Mouse (Mus musculus): ENCODE data around the gene Cdkal1. TPM values are rescaled to one million over a fixed set of nuclear protein-coding genes. Genes with fewer than 3 reads are reported as not detected.

The Cdkal1 gene
- polyA plus RNA-seq, 1 experiment, result 6.9 TPM

DNA sequence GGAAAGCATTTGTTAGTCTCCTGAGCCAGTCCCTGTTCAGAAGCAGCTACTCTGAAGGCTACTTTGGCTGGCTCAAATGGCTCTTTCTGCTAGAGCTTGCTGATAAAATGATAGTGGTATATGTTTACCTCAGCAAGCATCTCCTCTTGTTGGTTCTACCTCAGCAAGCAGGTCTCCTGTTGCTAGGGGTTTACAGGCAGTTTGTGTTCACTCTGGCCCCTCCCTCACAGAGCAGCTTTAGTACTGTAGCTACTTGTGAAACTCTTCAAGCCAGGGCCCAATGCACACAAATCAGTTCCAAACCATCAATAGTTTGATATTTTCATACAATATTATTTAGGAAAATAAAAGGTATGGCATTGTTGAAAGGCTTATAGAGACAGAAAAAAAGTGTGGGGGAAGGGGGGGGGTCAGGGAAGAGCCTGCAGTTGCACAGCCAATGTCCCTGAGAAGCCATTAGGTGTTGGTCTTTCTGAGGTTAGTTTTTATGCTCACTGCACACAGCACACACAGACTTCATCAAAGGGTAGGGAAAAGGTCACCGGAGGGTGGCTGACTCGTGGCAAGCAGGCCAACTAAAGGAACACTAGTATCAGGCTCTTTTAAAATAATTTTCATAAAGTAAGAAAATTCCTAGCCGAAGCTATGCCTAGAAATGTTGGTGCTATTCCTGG lies 499.9 kb downstream of the Cdkal1 start:
- DNase-seq (ENCODE audit: low spot score), result no peak

DNA sequence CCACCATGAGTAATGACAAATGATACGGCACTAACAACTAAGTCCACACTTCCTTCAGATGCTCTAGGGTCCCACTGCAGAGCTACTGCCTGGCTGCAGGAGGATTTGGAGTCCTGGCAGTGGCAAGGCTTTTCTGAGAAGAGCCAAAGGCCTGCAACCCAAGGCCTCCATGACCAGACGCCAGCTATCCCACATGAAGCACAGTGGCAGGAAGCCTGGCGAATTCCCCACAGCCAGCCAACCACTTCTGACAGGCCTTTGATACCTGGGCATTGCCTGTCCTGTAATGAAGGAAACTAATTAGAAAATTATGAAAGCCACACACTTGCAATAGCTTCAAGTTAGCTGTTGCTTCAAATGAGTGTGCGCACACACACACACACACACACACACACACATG lies 500.5 kb downstream of the Cdkal1 start:
- DNase-seq (ENCODE audit: low spot score), result no peak

DNA sequence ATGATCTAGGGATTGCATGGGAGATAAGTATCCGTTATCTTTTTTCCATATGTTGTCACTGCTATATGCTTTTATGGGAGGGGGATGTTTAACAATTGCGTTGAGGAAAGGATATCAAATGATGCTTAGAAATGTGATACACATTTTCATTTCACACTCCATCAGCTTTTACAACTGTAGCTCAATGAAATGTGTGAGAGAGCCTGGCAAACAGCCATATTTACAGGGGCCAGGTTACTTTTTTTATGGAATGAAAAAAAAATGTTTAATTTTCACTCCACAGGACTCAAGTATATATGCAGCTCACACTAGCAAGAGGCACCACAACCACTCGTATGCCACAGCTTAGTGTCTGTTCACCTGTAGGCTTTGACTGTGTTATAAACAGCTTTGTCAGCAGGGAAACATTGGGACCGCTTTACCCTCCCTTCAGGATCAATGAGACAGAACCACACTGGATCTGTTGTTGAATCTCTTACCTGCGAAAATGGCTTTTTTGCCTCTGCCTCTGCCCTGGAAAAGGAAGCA lies 501.5 kb downstream of the Cdkal1 start:
- DNase-seq (ENCODE audit: low spot score), result no peak

DNA sequence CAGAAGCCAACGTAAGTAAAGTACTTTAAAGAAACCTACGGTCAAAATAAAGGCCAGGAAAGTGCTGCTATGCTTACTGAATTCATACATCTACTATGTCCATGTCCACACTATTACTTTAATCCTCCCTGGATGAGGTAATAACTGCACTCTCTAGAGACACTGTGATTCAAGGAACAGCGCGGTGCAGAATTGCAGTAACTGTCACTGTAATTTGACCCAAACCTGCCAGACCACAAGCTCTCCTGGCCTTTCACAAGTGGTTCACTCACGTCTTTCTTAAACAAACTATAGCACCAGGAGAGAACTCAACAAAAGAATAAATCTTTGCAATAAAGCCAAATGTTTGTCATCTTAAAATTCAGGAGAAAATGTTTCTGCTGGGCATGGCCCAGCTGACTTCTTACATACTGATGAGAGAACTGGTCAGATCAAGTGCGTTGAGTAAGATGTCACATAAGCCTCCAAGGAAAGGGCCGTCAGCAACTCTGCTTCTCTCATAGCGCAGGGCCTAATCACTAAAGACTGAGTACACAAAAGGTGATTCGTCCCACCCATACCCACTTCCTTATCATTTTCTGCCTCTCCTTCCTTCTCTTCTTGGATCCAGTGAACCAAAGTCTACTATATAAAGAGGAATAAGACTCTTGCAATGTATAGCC lies 504.3 kb downstream of the Cdkal1 start:
- no peak for DNase-seq (ENCODE audit: low spot score)

DNA sequence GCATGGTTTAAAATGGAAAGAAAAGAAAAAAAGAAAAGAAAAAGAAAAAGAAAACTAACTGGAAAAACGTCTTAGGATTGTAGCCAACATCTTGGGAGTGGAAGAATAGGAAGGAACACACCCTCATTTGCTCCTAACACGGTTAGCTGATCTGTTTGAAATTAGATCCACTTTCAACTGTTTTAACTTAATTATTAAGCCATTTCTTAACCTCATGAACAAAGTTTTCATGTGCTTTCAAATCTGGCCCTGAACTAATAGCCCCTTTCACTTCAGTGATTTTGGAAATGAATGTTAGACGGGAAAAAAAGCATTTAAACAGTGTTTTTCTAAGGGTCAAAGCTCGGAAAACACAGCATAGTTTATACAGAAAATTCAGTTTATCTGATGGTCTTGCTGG lies 505.5 kb downstream of the Cdkal1 start:
- no peak for DNase-seq (ENCODE audit: low spot score)

DNA sequence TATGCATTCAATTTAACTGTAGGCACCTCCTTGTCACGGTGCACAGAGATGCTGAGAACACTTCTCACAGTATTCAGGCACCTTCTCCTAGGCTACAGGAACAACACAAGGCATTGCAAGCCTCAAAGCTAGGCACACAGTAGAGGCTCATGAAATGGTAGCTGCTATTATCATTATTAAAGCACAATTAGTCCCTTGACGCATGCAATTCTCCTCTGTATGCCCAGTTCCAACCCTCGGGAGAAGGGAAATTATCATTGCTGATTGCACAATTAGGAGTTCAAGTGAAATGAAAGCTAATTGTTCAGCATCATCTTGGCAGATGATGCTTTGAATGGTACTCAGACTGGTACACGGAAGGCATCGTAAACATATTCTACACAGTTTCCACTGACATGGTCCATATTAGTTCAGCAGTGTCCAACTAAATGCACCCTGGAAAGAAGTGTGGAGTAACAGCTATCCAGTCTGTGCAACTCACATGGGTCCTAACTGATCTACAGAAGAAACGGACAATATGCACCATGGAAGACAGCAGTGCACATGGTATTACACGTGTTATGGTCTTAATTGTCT lies 506.0 kb downstream of the Cdkal1 start:
- no peak for DNase-seq (ENCODE audit: low spot score)

DNA sequence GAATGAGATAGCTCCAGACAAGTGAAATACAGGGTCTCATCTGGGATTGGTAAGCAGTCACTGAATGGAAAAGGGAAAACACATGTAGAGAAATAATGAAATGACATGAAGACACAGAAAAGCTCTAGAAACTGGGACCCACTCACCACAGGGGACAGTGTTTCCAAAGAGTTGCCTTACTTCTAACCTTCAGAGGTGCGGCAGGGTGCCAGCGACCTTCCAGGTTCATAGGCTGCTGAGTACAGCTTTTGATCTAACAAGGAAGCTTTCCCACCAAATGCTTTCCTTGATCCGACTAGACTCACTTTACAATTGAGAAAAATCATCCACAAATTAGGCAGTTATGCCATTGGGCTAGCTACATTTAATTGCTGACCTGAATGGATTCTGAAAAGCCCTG lies 507.1 kb downstream of the Cdkal1 start:
- no peak for DNase-seq (ENCODE audit: low spot score)

DNA sequence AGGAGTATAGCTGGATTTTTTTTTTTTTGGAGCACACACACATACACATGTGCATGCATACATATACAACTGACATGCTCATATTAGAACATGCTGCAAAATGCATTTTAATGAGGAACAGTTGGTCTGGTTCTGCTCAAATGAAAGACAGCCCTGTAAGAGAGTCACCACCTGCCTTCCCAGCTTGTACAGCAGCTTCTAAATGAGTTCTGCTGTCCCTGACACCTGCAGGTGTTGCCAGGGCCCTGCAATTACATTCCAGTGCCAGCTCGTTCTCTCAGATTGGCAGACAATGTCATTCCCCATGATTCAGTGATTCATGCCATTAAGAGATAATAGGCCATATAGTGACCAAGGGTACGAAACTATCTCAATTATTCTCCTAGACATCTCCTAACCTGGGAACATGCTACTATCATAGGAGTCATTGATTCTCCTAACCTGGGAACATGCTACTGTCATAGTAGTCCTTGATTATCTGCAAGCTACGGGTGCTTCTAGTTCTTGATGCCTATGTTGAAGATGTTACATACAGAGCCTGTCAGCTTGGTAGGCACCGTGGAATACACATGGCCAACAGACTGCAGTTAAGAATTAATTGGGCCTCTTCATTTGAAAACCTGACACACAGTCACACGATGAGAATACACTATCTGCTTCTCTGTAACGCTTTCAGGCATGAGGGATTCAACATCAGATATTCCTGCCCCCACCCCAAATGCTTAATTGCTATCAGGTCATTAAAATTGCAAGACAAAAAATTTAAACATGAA lies 522.6 kb downstream of the Cdkal1 start:
- DNase-seq (ENCODE audit: low spot score), result no peak

DNA sequence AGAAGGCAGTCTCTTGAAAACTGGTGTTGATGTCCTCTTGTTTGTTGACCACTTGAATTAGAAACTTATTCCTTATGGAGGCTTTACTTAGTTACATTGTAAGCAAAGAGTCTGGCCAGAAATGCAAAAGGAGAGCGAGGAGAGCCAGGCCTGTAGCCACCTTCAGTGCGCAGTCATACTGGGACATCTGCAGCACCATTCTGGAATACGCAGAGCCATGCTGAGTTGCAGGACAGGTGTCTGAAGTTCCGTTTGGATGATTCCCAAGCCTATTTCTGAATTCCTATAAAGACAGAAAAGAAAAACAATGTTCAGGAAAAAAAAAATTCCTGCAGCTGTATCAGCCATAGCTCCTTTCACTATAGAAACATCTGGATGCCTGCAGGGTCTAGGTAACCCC lies 529.5 kb downstream of the Cdkal1 start:
- no peak for DNase-seq (ENCODE audit: low spot score)

DNA sequence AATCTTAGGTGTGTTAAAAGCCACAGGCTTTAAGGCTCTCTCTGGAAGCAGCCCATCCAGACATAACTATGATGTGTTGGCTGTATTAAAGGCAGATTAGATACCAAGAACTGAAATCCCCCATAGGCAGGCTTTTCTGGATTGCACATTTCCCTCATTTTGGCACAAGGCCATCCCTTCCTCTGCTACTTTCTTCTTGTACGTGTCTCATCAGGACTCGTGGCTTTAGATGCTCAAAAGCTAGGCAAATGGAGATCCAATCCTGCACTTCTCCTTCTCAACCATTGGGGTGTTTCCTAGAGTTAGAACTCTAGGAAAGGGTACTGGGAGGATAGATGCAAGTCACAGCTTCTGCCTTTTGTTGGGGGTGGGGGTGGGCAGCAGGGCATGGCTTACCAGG lies 535.1 kb downstream of the Cdkal1 start:
- DNase-seq (ENCODE audit: low spot score), result no peak

DNA sequence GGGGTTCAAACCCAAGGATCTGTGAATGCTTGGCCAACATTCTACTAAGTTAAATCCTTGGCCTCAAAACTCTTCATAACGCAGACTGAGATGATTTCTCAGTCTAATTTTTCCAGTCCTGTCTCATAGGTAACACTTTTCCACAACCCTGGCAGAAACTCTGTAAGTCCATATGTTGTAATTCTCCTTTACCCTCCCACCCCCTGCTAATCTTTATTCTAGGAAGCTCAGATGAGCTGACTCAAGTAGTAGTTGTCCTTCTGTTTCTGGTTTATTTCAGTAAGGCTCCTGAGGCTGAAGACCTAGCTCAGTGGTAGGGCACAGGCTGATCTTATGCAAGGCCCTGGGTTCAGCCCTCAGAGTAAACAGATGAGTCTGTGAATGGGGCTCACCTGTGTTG lies 537.8 kb downstream of the Cdkal1 start:
- DNase-seq (ENCODE audit: low spot score), result no peak

DNA sequence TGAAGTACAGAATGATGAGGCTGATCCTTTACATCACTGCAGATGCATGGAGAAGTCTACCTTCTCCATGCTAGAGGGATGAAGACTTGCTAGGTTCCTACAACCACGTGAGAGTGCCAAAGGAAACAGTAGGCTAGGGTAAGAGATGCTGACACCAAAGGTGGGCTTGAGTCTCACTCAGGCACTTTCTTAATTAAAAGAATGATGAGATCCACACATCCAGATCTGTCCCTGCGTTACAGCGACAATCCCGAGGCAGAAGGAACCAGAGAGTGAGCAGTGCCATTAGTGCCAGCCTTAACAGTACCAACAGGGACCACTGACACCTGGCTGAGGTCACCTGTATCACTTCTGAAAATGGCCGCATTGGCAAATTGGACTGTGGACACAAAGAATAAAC lies 539.2 kb downstream of the Cdkal1 start:
- no peak for DNase-seq (ENCODE audit: low spot score)

DNA sequence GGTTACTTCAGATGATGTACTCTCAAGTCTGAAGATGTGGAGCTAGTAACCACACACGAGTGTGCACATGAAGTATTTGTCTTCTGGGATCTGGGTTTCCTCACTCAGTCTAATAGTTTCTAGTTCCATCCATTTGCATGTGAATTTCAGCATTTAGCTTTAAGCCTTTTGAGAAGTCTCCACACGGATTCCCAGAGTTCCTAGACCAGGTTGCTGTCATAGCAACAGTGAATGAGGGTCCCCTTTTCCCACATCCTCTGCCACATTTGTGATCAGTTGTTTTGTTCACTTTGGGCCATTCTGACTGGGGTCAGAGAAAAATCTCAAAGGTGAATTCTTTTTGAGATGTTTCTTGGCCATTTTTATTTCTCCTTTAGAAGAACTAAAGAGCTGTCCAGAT lies 543.4 kb downstream of the Cdkal1 start:
- DNase-seq (ENCODE audit: low spot score), result no peak

DNA sequence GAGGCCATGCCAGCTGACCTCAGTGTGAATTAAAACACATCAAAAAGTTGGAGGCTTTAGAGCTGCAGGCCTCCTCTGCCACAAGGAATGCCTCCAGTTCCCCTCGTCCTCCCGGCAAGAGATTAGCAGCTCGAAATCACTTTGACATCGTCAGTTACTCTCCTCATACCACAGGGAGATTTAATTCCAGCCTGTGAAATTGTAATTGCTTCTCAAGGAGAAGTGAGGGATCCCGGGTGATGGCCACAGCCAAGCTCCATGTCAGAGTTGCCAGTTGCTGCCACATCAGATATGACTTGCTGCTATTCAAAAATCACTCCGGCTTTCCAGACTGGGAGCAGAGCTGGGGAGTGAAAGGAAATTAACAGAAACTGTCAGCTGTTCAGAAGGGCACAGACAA lies 548.1 kb downstream of the Cdkal1 start:
- DNase-seq (ENCODE audit: low spot score), result no peak

DNA sequence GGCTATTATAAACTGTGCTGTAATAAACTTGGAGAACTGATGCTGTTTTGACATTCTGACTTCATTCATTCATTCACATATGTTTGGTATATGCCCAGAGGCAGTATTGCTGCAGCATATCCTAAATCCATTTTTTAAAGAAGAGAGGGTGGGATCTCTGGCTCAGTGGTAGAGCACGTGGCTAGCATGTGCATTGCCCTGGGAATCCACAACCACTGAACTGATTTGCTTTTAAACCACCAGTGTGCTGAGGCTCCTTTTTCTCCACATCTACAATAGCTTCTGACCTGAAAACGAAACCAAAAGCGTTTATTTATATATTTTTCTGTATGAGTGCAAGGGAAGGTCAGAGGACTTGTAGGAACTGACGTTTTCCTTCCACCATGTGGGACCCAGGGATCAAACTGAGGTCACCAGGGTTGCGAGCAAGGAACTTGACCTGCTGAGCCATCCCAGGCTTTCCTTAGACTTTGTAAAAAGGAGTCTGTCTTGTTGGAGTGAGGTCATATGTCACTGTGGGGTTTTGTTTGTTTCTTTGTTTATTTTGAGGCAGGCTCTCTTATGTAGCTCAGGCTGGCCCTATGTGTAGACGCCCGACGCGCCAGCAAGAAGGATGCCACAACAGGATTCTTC lies 562.8 kb downstream of the Cdkal1 start:
- DNase-seq (ENCODE audit: low spot score), result no peak

DNA sequence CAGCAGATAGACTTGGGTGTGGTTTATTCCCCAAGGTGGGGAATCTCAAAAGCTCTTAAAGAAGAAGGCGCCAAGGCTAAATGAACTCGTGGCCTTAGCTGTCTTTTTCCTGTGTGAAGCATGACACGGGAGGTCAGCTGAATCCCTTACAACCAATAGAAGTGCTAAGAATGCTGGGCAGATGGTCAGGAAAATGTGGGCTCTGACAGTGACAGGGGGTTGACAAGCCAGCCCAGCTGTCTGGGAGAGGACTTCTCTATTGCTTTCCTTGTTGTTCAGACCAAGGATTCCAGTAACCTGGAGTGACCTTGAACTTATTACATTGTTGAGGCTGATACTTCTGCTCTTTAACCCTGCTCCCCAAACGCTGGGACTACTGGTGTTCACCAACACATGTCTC lies 564.9 kb downstream of the Cdkal1 start:
- DNase-seq (ENCODE audit: low spot score), result no peak

DNA sequence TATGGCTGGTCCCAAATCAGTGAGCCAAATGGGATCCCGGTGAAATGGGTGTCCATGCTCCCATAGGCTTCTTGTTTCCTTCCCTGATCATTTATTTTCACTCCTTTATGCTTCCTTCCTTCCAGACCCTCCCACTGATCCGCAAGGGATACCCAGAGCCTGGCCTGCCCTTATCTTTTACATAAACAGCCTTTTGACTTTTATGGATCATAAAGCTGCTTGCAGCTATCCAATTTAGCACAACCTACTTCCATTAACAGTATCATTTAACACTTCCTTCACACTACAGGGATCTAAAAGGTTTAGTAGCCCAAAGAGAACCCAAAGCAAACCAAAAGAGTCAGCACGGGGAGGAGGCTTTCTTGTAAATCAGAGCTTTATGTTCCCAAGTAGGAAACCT lies 570.4 kb downstream of the Cdkal1 start:
- no peak for DNase-seq (ENCODE audit: low spot score)

DNA sequence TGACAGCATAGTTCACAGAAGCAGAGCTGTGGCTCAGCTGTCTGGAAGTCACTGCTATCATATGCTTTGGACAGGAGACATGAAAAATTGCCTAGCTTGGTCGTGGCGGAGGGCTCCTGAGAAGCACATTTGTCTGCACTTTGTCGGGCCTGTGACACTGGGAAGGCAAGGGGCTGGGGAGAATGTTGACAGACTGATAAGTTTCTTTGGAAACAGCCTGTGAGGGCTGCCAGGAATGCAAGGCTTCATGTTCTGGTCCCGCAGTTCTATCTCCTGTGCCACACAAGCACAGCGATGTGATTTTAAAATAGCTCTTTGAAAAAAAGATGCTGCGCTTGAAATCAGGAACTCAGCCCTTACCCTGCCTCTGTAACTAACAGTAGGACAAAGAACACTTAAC lies 573.9 kb downstream of the Cdkal1 start:
- no peak for DNase-seq (ENCODE audit: low spot score)

DNA sequence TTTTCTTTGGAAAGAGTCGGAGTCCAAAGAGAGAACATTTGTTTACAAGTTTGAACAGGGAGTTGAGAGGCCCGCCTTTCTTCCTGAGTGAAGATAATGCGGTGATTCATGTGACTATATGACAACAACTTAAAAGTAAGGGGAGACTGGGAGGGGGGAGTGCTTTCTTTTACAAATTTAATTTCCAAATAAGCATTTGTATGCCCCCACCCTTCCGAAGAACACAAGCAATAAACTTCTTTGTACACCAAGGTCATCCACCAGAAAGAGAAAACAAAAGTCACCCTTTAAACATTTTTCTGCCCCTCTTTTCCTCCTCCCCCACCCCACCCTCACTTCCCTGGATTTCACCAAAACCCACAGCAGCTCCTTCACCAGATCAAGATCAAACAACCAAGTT lies 577.3 kb downstream of the Cdkal1 start:
- no peak for DNase-seq (ENCODE audit: low spot score)

DNA sequence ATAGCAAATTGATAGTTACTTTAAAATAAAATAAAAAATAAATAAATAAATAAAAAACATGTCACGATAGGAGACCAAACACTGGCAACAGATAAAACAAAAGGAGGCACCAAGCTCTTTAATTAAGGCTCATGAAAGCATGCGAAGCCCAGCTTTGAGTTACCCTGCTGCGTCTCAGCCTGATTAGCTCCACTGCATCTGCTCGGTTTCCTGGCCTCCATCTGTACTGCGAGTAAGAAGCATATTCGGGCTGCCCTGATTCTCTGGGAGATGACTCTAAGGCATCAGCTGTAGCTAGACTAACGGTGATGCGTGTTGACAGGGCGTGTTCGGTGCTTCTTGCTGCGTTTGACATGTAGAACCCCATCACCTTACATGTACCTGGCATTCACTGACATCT lies 581.2 kb downstream of the Cdkal1 start:
- no peak for DNase-seq (ENCODE audit: low spot score)

DNA sequence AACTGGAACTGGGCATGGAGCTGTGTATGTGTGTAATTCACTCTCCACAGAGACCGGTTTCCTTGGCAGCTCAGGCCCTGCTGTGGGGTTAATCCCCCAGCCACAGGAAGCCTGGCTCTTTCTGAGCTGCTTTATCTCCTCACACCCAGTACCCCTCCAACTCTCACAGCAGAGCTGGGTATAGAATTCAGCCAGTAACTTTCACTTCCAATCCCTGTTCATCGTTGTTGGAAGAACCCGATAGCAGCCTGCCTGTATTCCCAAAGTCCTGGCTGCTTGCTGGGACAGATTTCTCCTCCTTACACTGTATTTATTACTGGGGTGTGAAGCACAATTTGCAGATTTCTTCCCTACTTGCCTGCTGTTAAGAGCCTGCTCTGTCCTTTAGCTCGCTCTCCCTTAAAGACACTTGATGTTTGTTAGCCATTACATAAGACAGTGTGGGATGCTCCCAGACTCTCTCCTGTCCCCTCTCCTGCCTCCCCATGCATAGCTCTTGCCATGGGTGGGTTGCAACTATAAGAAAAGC lies 581.7 kb downstream of the Cdkal1 start:
- DNase-seq (ENCODE audit: low spot score), result no peak

DNA sequence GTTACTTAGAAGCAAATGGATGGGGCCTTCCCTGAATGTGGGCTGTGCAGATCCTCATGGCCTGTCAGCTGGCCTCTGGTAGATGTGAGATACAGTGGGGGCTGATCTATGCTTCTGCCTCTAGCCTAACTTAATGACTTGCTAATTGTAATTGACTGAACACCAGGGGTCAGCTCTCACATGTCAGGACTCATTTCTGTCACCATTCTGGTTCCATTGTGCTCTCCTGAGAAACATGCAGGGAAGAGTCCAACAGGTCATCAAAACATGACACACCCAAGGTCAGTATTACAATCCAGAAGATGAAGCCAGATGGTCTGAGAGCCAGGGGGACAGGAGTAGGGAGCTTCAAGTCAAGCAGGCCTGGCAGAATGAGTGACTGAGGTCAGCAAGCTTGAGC lies 584.0 kb downstream of the Cdkal1 start:
- no peak for DNase-seq (ENCODE audit: low spot score)
